Mouse (Mus musculus) thymus, postnatal 14 days (tissue): ENCODE results near the gene Olfr71.

Experiments used
- DNase-seq: peaks from one replicate; pipeline ENCODE4 v3.0.0; 2021

Olfr71 gene

GRCm38 (mm10) chr4:43711821-43712220 is 1.8 kb upstream of the Olfr71 start:
- peak; percentile 75 for DNase-seq

GRCm38 (mm10) chr4:43705991-43706390 is 4.1 kb downstream of the Olfr71 start:
- DNase-seq: no peak

GRCm38 (mm10) chr4:43703851-43704250 is 6.2 kb downstream of the Olfr71 start:
- DNase-seq: no peak

GRCm38 (mm10) chr4:43703439-43703838 is 6.6 kb downstream of the Olfr71 start:
- no peak for DNase-seq

GRCm38 (mm10) chr4:43700707-43701106 is 9.3 kb downstream of the Olfr71 start, which contains the start of gene Olfr70:
Gene Olfr70, minus strand, starts transcription at chr4:43700807.
- no peak for DNase-seq

- no peak for DNase-seq
Observed at GRCm38 (mm10) chr4:43696561-43696960, 13.5 kb downstream of the Olfr71 start.

GRCm38 (mm10) chr4:43695249-43695671 is 14.8 kb downstream of the Olfr71 start:
- no peak for DNase-seq

GRCm38 (mm10) chr4:43694439-43695248 is 15.4 kb downstream of the Olfr71 start:
- no peak for DNase-seq

GRCm38 (mm10) chr4:43693806-43694241 is 16.2 kb downstream of the Olfr71 start:
- no peak for DNase-seq

- DNase-seq: no peak
Observed at GRCm38 (mm10) chr4:43691026-43691425, 19.0 kb downstream of the Olfr71 start.

- no peak for DNase-seq
Observed at GRCm38 (mm10) chr4:43690021-43690420, 20.0 kb downstream of the Olfr71 start.

GRCm38 (mm10) chr4:43679416-43680043 is 30.5 kb downstream of the Olfr71 start:
- DNase-seq: no peak

GRCm38 (mm10) chr4:43678541-43678940 is 31.5 kb downstream of the Olfr71 start:
- no peak for DNase-seq

GRCm38 (mm10) chr4:43675608-43676007 is 34.4 kb downstream of the Olfr71 start:
- no peak for DNase-seq

GRCm38 (mm10) chr4:43674974-43675373 is 35.1 kb downstream of the Olfr71 start:
- DNase-seq: no peak

- no peak for DNase-seq
Observed at GRCm38 (mm10) chr4:43673703-43674102, 36.4 kb downstream of the Olfr71 start.

GRCm38 (mm10) chr4:43672070-43672469 is 38.0 kb downstream of the Olfr71 start:
- DNase-seq: peak; percentile 83

GRCm38 (mm10) chr4:43669428-43669794 is 40.6 kb downstream of the Olfr71 start:
- no peak for DNase-seq

- peak; percentile 93 for DNase-seq
Observed at GRCm38 (mm10) chr4:43668782-43669427, 41.1 kb downstream of the Olfr71 start, which contains the start of the genes Tmem8b and Fam221b. Gene Tmem8b, plus strand, starts transcription at chr4:43668971. Gene Fam221b, minus strand, starts transcription at chr4:43669145.

- peak; percentile 27 for DNase-seq
Observed at GRCm38 (mm10) chr4:43666412-43666811, 43.6 kb downstream of the Olfr71 start.

GRCm38 (mm10) chr4:43657146-43657545 is 52.9 kb downstream of the Olfr71 start:
- no peak for DNase-seq

GRCm38 (mm10) chr4:43656339-43657109 is 53.5 kb downstream of the Olfr71 start, which contains the start of gene Hint2:
Gene Hint2, minus strand, starts transcription at chr4:43656466.
- peak; percentile 95 for DNase-seq
